Mouse (Mus musculus) gastrocnemius, postnatal 4 days (tissue): Measurements from ENCODE around the gene Hivep3. TPM values are rescaled to one million over a fixed set of nuclear protein-coding genes. Genes with fewer than 3 reads are reported as not detected.

Experiments used
- DNase-seq, 2 experiments: peaks; one replicate each; pipeline ENCODE4 v3.0.0; 2021 to 2022; ENCODE audit warnings: low spot score in 2 of 2, mixed read lengths in 2 of 2
- total RNA-seq, 2 experiments: library from RNA; stranded (reverse); gene quantifications; 2 replicates each; pipeline ENCODE4 v1.2.3; 2021

Hivep3 gene
- total RNA-seq, 2 experiments from 2014 or later: 5.5 to 5.7 TPM

DNA sequence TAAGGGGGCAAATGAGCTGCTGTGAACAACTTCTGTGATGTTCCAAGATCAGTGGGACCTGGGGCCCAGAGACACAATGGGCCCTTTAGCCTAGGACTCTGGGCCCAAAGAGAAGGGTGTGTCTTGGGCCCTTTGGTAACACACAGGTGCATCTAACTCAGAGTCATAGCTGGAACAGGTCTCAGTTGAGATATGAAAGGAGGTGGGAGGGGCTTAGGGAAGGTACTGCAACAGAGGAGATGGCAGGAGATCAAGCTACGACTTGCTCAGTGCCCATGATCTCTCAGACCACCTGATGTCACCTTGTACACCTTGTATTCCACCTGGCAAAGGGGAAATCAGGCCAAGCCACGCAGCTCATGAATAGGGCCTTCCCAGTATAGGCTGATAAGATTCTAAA is 235.3 kb downstream of the Hivep3 start:
- no peak for DNase-seq

- DNase-seq: no peak
These were observed 236.6 kb downstream of the Hivep3 start for GRCm38 (mm10) chr4:119970166-119970565.

DNA sequence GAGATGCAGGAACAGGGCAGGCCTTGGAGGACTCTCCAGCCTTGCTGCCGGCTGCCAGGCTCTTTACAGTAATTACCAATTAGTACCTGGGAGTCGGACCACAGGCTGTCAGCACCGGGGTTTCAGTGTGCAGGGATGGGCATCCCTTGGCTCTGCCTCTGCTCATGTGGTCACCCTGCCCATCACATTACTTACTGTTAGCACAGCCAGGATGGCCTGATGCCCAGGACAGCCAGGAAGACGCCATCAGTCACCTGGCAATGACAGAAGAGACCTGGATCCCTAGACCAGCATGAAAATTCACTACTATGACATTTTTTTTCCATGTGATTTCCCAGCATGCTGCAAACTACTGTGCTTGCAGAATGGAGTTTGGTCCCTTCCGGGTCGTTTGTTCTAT is 238.8 kb downstream of the Hivep3 start:
- DNase-seq: no peak

DNA sequence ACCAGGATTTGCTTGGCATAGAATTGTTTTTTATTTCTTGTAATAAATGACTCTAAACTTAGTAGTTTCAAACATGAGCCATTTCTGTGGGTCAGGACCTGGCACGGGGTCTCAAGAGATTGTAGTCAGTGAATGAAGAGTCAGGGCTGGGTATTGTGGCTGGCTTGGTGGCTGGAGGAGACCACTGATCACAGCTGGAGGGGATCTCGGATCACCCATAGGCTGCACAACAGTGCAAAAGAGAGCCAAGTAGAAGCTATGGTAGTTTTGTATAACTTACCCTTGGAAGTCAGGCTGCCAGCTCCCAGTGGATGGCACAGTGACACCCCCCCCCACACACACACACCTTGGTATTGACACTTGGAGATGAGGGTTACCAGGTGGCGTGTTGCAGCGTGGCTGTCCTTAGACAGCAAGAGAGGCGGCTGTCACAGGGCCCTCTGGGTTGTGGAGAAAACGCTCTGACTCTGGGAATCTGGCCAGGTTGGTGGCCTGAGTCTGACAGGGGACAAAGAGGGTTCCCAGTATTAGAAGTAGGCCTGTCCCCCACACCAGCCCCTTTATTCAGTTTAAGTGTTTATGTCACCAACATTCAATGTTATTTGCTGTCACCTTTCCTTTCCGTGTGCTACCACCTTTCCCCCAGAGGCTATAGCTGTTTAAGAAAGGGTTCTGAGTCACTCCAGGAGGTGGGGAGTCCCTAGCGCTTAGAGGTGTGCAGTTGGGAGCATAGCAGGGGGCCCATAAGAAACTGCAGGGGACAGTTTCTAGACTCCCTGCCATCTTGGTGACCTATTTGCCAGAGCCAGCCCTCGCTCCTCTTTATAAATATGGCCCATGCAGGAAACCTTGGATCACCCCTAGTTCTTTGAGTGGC is 240.4 kb downstream of the Hivep3 start:
- DNase-seq: no peak

DNA sequence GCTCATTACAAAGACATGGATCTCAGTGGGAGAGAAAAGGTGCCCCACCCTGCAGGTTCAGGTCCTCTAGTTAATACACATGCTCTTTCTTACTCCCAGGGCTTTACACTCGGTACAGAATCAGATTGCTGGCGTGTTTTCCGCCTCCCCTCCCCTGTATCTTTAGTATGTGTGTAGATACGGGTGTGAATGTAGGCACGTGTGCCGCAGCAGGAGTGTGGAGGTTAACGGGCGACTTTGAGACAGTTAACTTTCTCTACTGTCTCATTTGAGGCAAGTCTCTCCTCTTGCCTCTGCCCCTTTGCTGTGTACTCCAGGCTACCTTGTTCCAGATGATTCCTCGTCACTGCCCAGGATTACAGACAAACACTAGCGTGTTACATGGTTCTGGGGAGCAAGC is 241.7 kb downstream of the Hivep3 start:
- DNase-seq: no peak

GRCm38 (mm10) chr4:119975822-119976221 is 242.2 kb downstream of the Hivep3 start:
- no peak for DNase-seq

DNA sequence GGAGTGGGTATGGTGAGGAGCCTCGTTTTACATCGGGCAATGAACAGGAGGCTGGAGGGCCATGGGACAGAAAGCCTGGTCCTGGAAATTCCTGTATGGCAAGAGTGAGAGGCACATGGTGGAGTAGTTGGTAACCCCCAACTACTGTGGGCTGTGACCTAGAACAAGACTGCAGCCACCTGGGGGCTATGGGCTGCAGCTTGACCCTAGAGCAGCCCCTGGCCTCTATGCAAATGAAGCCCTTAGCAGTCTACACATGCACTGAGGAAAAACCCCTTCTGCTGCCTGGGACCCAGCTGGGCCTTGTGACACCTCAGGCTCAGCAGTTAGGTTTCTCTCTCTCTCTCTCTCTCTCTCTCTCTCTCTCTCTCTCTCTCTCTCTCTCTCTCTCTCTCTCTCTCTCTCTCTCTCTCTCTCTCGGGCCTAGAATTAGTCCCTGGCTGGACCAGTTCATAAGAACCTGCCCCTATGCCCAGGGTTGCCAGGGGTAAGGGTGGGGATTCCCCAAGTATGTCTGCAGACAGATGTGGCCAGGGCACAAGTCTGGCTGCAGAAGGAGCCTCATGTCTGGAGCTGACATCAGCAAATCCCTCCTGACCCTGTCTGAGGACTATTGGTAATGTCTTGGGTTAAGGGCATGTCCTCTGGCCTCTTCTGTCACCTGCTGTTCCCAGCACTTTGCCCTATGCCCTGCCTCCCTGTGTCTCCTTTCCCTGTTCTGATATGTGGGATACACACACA is 243.0 kb downstream of the Hivep3 start:
- DNase-seq: no peak

- DNase-seq: no peak
These were observed 244.4 kb downstream of the Hivep3 start for GRCm38 (mm10) chr4:119977817-119978491.

GRCm38 (mm10) chr4:119979238-119979829 is 245.8 kb downstream of the Hivep3 start:
- no peak for DNase-seq

- no peak for DNase-seq
These were observed 246.3 kb downstream of the Hivep3 start for GRCm38 (mm10) chr4:119979918-119980317.

- no peak for DNase-seq
These were observed 247.6 kb downstream of the Hivep3 start for GRCm38 (mm10) chr4:119981047-119981720.

DNA sequence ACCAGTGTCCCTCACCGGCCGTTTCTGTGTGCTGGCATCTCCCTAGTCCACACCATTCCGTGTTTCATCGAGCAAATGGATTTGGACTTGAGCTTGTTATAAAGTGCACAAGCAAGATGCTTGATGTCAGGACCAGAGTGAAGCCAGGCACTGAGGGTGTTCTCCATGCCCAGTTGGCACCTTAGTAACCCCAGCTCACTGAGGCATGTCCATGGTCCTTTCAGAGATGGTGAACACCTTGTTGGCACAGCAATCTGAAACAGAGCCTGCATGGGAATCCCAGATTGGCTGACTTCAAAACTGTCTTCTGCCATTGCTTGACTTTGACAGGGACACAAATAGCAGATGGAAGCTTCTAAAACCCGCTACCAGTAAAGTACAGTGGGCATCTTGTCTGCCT is 252.5 kb downstream of the Hivep3 start:
- DNase-seq: no peak

GRCm38 (mm10) chr4:119986580-119987291 is 253.2 kb downstream of the Hivep3 start:
- DNase-seq: no peak

GRCm38 (mm10) chr4:119987376-119988087 is 253.9 kb downstream of the Hivep3 start:
- no peak for DNase-seq

DNA sequence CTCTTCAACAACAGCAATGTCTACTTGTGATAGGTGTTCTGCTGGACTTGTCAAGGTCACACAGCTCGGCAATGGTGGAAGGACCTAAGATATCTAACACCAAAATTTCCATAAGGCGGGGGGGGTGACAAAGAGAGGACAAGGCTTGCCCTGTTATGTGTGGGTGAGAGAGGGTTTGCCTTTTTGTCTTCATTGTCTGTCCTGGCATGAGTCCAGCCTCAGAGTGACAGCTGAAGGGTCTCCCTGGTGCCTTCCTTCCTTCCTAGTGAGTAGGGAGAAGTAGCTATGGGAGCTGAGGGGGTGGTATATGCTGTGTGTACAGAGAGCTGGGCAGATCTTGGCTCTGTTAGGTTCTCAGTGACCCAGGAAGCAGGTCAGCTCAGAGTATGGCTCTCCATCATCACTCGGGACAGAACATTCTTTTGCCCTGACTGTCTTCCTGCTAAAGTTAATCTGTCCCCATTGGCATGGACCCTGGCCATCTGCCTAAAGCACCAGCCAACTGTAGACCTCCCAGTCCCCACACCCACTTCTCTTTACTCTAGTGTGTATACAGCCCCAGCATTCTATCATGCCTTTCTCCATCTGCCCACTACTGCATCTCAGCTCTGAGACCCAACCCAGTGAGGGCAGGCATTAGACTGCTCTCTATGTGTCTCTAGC is 255.6 kb downstream of the Hivep3 start:
- no peak for DNase-seq

- no peak for DNase-seq
These were observed 256.8 kb downstream of the Hivep3 start for GRCm38 (mm10) chr4:119990346-119990745.

DNA sequence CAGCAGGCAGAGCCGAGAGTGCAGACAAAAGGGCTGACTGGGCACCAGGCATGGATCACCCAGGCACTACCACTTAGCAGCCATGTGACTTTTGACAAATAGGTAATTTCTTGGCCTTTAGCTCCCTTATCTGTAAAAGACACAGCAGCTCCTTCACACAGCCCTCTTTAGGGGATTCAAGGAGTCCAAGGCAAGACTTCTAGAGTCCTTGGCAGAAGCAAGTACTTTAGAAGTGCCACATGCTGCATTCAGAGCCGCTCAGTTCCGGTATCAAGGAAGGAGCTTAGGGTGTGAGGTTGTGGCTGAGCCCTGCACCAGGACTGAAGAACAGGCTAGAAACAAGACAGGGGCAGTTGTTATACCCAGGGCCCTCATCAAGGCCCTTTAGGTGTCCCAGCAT is 257.3 kb downstream of the Hivep3 start:
- DNase-seq: no peak

DNA sequence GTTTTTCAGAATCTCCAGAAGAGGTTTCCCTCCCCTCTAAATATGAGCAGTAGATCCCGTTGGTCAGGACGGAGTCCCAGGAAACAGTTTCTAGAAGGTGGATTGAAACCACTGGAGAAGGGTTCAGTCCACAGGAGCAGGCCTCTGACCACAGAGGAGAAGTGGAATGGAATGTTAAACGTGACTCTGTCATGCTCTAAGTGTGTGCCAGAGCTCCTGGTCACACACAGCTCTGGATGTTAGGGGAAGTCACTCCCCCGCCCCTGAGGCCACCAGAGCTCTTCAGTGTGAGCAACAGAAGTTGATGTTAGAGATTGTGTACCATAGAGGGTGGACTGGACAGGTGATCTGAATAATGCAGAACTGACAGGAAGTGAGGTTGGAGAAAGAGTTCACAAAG is 258.2 kb downstream of the Hivep3 start:
- DNase-seq: no peak

DNA sequence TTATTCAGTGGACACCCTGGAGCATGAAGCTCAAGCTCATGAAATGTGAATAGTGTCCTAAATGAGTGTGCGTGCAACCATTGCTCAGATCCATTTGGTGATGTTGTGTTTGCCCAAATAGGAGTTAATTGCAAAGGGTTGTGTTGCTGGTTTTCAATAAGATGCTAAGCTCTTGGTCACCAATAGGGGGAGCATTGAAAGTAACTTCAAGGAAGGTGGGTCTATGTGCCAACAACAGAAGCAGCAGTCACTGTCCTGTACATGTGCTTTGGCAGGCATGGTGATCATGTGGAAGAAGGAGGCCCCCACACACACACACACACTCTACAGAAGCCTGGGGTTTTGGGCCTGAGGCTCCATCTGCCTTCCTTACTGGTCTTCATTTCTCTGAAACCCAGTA is 262.8 kb downstream of the Hivep3 start:
- no peak for DNase-seq
